Mouse (Mus musculus): ENCODE data around the gene Depdc1a. TPM values are rescaled to one million over a fixed set of nuclear protein-coding genes. Genes with fewer than 3 reads are reported as not detected.

Depdc1a gene
- polyA plus RNA-seq, 1 experiment = 0.05 TPM

DNA sequence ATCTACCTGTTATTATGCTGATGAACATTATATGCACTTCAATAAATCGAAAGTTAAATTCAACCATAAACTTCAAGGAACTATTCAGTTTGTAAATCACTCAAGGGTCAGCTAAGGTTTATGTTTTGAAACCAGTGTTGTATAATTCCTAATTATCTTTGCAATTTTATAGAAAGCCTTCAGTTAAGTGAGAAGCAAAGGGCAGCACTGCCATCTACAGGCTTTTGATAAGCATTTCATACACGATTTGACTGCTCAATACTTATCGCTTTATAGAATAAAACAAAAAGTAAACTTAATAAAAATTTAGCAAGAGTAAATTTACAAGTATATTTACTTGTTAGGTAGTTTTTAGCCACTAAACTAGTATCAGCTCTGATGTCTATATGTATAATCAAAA lies 53.1 kb downstream of the Depdc1a start:
- TF ChIP-seq POLR2A (IDR thresholded peaks at IDR 0.05; ENCODE audit: low read depth, low read length) (no peak), CTCF (IDR thresholded peaks at IDR 0.05; ENCODE audit: extremely low read depth, insufficient read length, insufficient replicate concordance, low read depth, low read length) (no peak)
- no peaks in the 10 kb centered on the region for H3K27me3 ChIP-seq (ENCODE audit: control insufficient read depth, insufficient read depth, low read length)
- no peak overlapping the region for H3K27ac ChIP-seq (ENCODE audit: insufficient read depth, low read depth, low read length)
- no peak overlapping the region for H3K4me3 ChIP-seq (ENCODE audit: low read depth, low read length)
- no peaks in the 10 kb centered on the region for H3K4me1 ChIP-seq (ENCODE audit: control insufficient read depth, insufficient read depth, insufficient read length, low read length)
- 38% methylated on average over 3 of the region's 3 CpGs for WGBS
- no peaks in the 10 kb centered on the region for H3K36me3 ChIP-seq (ENCODE audit: control insufficient read depth, insufficient read depth, low read length)

DNA sequence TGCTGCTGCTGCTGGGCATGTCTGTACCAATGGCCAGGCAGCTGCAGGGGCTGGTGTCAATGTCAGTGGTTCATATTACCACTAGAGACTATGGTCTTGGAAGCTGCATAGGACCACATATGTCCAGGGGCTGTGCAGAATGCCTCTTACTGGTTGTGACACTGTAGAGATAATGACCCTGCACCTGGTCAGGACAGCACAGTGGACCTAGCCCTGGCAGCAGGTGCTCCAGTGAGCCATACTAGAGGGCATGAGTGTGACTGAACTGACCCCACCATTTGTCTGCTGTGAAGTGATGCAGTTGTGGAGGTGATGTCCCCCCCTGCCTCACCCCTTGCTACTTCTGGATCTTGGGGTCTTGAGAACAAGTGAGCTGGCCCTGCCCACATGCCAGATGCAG lies 55.0 kb downstream of the Depdc1a start:
- Histone ChIP-seq H3K36me3 (ENCODE audit: control insufficient read depth, insufficient read depth, low read length) (no peaks in the 10 kb centered on the region), H3K4me1 (ENCODE audit: control insufficient read depth, insufficient read depth, insufficient read length, low read length) (no peaks in the 10 kb centered on the region), H3K27ac (ENCODE audit: insufficient read depth, low read depth, low read length) (no peak overlapping the region), H3K4me3 (ENCODE audit: low read depth, low read length) (no peak overlapping the region), H3K27me3 (ENCODE audit: control insufficient read depth, insufficient read depth, low read length) (no peaks in the 10 kb centered on the region)
- TF ChIP-seq CTCF (IDR thresholded peaks at IDR 0.05; ENCODE audit: extremely low read depth, insufficient read length, insufficient replicate concordance, low read depth, low read length) (no peak), POLR2A (IDR thresholded peaks at IDR 0.05; ENCODE audit: low read depth, low read length) (no peak)

Other genes starting within 250 kb of the Depdc1a start
- gene Rpe65, start 103.7 kb downstream of the Depdc1a start, polyA plus RNA-seq (2012; rRNA removed) = not detected in 2 replicates

All from small intestine, adult 2 months (tissue).